Mouse (Mus musculus): ENCODE measurements around the gene Calhm3. TPM values are rescaled to one million over a fixed set of nuclear protein-coding genes. Genes with fewer than 3 reads are reported as not detected.
A peak's percentile ranks its signal among the peaks of the same experiment; 100 is the strongest.

The Calhm3 gene
- total and polyA plus RNA-seq, 2 experiments from 2014 or later = not detected

DNA sequence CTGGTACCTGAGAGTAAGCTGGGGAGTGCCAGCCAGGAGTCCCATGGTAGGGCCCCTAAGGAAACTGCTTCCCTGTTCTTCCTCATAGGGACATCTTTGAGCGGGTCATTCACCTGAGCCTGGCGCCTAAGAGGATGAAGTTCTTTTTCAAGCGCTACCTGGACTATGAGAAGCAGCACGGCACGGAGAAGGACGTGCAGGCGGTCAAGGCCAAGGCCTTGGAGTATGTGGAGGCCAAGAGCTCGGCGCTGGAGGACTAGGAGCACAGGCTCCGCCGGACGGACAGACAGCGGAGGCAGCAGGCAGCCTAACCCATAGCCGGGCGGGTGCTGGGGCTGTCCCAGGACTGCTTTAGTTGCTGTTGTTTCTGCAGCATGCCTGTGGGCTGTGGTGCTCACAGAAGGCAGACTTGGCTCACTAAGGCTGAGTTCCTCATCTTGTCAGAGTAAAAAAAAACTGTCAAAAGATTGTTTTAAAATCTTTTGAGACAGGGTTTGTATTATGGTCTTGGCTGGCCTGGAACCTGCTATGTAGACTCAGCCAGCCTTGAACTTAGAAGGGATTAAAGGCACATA, 26.9 kb downstream of the Calhm3 start:
- H3K36me3 ChIP-seq (replicated peaks; ENCODE audit: control insufficient read depth, insufficient read depth, low read length) = peaks cover 84% of the 10 kb centered on the region
- H3K9ac ChIP-seq (replicated peaks; ENCODE audit: low read depth, low read length) = no peak overlapping the region
- no peak overlapping the region for H3K27ac ChIP-seq (ENCODE audit: low read depth)
- H3K4me1 ChIP-seq (ENCODE audit: control insufficient read depth, insufficient read depth) = no peaks in the 10 kb centered on the region
- no peak for DNase-seq (ENCODE audit: low spot score)
- H3K4me3 ChIP-seq (ENCODE audit: low read depth, low read length) = no peak overlapping the region
- no peak for ATAC-seq (ENCODE audit: insufficient read depth, low read depth)
- no peak overlapping the region for H3K4me2 ChIP-seq (ENCODE audit: low read depth, low read length)
- H3K9me3 ChIP-seq (replicated peaks; ENCODE audit: control insufficient read depth, low read length) = no peaks in the 10 kb centered on the region
- WGBS = 91% methylated on average over 15 of the region's 15 CpGs
- H3K27me3 ChIP-seq (ENCODE audit: control insufficient read depth, insufficient read depth, low read length) = no peaks in the 10 kb centered on the region
- TF ChIP-seq CTCF (IDR thresholded peaks at IDR 0.05; ENCODE audit: low read depth) = no peak
- no peak for TF ChIP-seq EP300 (IDR thresholded peaks at IDR 0.05; ENCODE audit: low read depth)

DNA sequence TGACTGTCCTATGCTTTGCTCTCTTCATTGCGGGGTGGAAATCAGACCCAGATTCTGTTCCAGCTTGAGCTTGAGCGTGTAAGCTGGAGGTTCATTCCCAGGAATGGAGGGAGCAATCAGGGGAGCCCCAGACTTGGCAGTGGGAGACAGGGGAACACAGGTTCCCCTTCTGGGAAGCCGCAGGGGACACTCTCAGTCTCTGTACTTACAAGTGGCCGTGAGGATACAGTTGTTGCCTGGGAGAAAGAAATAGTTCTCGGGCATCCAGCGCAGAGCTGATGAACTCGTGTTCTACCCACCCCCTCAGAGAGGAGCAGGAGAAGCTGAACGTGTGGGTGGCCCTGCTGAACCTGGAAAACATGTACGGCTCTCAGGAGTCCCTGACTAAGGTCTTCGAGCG, 28.7 kb downstream of the Calhm3 start:
- H3K27me3 ChIP-seq (ENCODE audit: control insufficient read depth, insufficient read depth, low read length) = no peaks in the 10 kb centered on the region
- 0 out of 2 replicates have a peak, but pooled peaks cover 6% of the 10 kb centered on the region for H3K4me1 ChIP-seq (ENCODE audit: control insufficient read depth, insufficient read depth)
- no peak overlapping the region for H3K4me2 ChIP-seq (ENCODE audit: low read depth, low read length)
- no peak for TF ChIP-seq CTCF (IDR thresholded peaks at IDR 0.05; ENCODE audit: low read depth)
- H3K36me3 ChIP-seq (replicated peaks; ENCODE audit: control insufficient read depth, insufficient read depth, low read length) = peaks cover 93% of the 10 kb centered on the region
- H3K9ac ChIP-seq (replicated peaks; ENCODE audit: low read depth, low read length) = no peak overlapping the region
- H3K9me3 ChIP-seq (replicated peaks; ENCODE audit: control insufficient read depth, low read length) = no peaks in the 10 kb centered on the region
- ATAC-seq (ENCODE audit: insufficient read depth, low read depth) (no peak), DNase-seq (ENCODE audit: low spot score) (no peak)
- H3K4me3 ChIP-seq (ENCODE audit: low read depth, low read length) = no peak overlapping the region
- H3K27ac ChIP-seq (ENCODE audit: low read depth) = no peak overlapping the region
- WGBS = 84% methylated on average over 11 of the region's 11 CpGs

DNA sequence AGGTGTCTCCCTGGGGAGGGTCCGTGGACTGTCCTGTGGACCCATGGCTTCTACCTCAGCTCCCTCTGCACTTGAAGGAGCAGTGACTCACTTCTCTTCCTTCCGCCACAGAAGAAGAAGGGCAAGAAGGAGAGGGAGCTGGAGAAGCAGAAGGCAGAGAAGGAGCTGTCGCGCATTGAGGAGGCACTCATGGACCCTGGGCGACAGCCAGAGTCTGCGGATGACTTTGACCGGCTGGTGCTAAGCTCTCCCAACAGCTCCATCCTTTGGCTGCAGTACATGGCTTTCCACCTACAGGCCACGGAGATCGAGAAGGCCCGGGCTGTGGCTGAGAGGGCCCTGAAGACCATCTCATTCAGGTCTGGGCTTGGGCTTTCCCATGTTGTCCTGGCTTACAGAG, 29.4 kb downstream of the Calhm3 start:
- Histone ChIP-seq H3K4me2 (ENCODE audit: low read depth, low read length) (no peak overlapping the region), H3K9ac (replicated peaks; ENCODE audit: low read depth, low read length) (no peak overlapping the region), H3K27me3 (ENCODE audit: control insufficient read depth, insufficient read depth, low read length) (no peaks in the 10 kb centered on the region), H3K27ac (ENCODE audit: low read depth) (no peak overlapping the region), H3K9me3 (replicated peaks; ENCODE audit: control insufficient read depth, low read length) (no peaks in the 10 kb centered on the region), H3K4me3 (ENCODE audit: low read depth, low read length) (no peak overlapping the region), H3K36me3 (replicated peaks; ENCODE audit: control insufficient read depth, insufficient read depth, low read length) (peaks cover 86% of the 10 kb centered on the region), H3K4me1 (ENCODE audit: control insufficient read depth, insufficient read depth) (0 out of 2 replicates have a peak, but pooled peaks cover 6% of the 10 kb centered on the region)
- ATAC-seq (ENCODE audit: insufficient read depth, low read depth) (no peak), DNase-seq (ENCODE audit: low spot score) (no peak)
- 87% methylated on average over 10 of the region's 10 CpGs for WGBS
- TF ChIP-seq CTCF (IDR thresholded peaks at IDR 0.05; ENCODE audit: low read depth) (no peak), EP300 (IDR thresholded peaks at IDR 0.05; ENCODE audit: low read depth) (no peak)

DNA sequence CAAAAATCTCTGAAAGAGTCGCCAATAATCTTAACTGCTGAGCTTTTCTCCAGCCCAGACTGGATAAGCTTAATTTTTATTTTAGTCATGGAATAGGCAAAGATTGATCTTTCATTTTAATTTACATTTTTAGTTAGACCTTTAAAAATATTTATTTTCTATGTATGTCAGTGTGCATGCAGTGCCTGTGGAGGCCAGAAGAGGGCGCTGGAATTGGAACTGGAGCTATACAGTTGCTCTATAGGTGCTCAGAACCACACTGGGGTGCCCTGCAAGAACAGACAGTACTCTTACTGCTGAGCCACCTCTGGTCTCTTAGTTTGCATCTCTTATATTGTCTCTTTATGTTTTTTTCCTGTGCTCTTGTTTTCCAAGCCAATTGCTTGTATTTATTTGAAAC, 34.8 kb downstream of the Calhm3 start:
- Histone ChIP-seq H3K4me2 (ENCODE audit: low read depth, low read length) (no peak overlapping the region), H3K36me3 (replicated peaks; ENCODE audit: control insufficient read depth, insufficient read depth, low read length) (peaks cover 59% of the 10 kb centered on the region), H3K9me3 (replicated peaks; ENCODE audit: control insufficient read depth, low read length) (no peaks in the 10 kb centered on the region), H3K27me3 (ENCODE audit: control insufficient read depth, insufficient read depth, low read length) (no peaks in the 10 kb centered on the region), H3K4me3 (ENCODE audit: low read depth, low read length) (no peak overlapping the region), H3K9ac (replicated peaks; ENCODE audit: low read depth, low read length) (no peak overlapping the region), H3K27ac (ENCODE audit: low read depth) (no peak overlapping the region), H3K4me1 (ENCODE audit: control insufficient read depth, insufficient read depth) (0 out of 2 replicates have a peak, but pooled peaks cover 6% of the 10 kb centered on the region)
- DNase-seq (ENCODE audit: low spot score) (peak; percentile 15), ATAC-seq (ENCODE audit: insufficient read depth, low read depth) (no peak)
- WGBS = 26% methylated on average over 2 of the region's 2 CpGs
- TF ChIP-seq EP300 (IDR thresholded peaks at IDR 0.05; ENCODE audit: low read depth) = no peak
- TF ChIP-seq CTCF (IDR thresholded peaks at IDR 0.05; ENCODE audit: low read depth) = peak; percentile 67

DNA sequence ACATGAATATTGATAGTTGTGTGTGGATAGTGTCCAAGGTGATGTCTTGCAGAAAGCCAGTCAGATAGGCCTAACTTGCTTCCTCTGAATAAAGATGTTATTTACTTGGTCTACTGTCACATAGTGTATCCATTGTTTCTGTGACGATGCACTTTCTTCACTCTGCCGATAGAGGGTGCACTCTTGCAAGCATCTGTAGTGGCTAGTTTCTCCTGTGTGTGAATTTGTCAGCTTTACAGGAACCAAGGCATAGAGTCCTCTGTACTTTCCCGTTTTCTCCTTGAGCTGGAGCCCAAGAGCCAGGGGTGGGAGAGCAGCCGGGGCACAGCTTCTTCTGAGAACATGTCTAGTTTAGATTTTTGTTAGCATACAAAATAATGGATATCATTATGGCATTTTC, 36.5 kb downstream of the Calhm3 start:
- Histone ChIP-seq H3K36me3 (replicated peaks; ENCODE audit: control insufficient read depth, insufficient read depth, low read length) (peaks cover 54% of the 10 kb centered on the region), H3K27me3 (ENCODE audit: control insufficient read depth, insufficient read depth, low read length) (no peaks in the 10 kb centered on the region), H3K4me1 (ENCODE audit: control insufficient read depth, insufficient read depth) (0 out of 2 replicates have a peak, but pooled peaks cover 6% of the 10 kb centered on the region), H3K9ac (replicated peaks; ENCODE audit: low read depth, low read length) (no peak overlapping the region), H3K9me3 (replicated peaks; ENCODE audit: control insufficient read depth, low read length) (no peaks in the 10 kb centered on the region), H3K4me2 (ENCODE audit: low read depth, low read length) (no peak overlapping the region), H3K27ac (ENCODE audit: low read depth) (no peak overlapping the region), H3K4me3 (ENCODE audit: low read depth, low read length) (no peak overlapping the region)
- DNase-seq (ENCODE audit: low spot score) (peak; percentile 57), ATAC-seq (ENCODE audit: insufficient read depth, low read depth) (0 out of 2 replicates have a peak, but pooled peaks have one; percentile 30)
- TF ChIP-seq CTCF (IDR thresholded peaks at IDR 0.05; ENCODE audit: low read depth) (peak; percentile 85), EP300 (IDR thresholded peaks at IDR 0.05; ENCODE audit: low read depth) (no peak)
- WGBS = 45% methylated on average over 4 of the region's 4 CpGs

GRCm38 (mm10) chr19:47118634-47119033, 38.9 kb downstream of the Calhm3 start:
- no peaks in the 10 kb centered on the region for H3K27me3 ChIP-seq (ENCODE audit: control insufficient read depth, insufficient read depth, low read length)
- TF ChIP-seq EP300 (IDR thresholded peaks at IDR 0.05; ENCODE audit: low read depth) (no peak), CTCF (IDR thresholded peaks at IDR 0.05; ENCODE audit: low read depth) (no peak)
- WGBS = 74% methylated on average over 2 of the region's 2 CpGs
- H3K36me3 ChIP-seq (replicated peaks; ENCODE audit: control insufficient read depth, insufficient read depth, low read length) = peaks cover 60% of the 10 kb centered on the region
- H3K4me2 ChIP-seq (ENCODE audit: low read depth, low read length) = no peak overlapping the region
- H3K9me3 ChIP-seq (replicated peaks; ENCODE audit: control insufficient read depth, low read length) = no peaks in the 10 kb centered on the region
- H3K9ac ChIP-seq (replicated peaks; ENCODE audit: low read depth, low read length) = no peak overlapping the region
- H3K4me1 ChIP-seq (ENCODE audit: control insufficient read depth, insufficient read depth) = no peaks in the 10 kb centered on the region
- DNase-seq (ENCODE audit: low spot score) = no peak
- H3K27ac ChIP-seq (ENCODE audit: low read depth) = no peak overlapping the region
- no peak overlapping the region for H3K4me3 ChIP-seq (ENCODE audit: low read depth, low read length)
- ATAC-seq (ENCODE audit: insufficient read depth, low read depth) = no peak
